In genomic region chr12:107950667-107951179, GRCm38 (mm10) we compare ENCODE assay signal across 10 mouse cellular contexts. TPM values are rescaled to one million over a fixed set of nuclear protein-coding genes. Genes with fewer than 3 reads are reported as not detected.
DNase-seq lines count a peak whose midpoint lies in the region; ATAC-seq and TF ChIP-seq lines count a peak whose summit lies in the region.
"Had no signal": no experiment of that assay in that cellular context is flagged by ENCODE, and none has a peak within 500 bp of the region (broad histone marks: within the 10 kb centered on the region; RNA-seq: fewer than 3 reads in every experiment).

No protein-coding gene starts in this region.

- TF ChIP-seq EP300 in liver, postnatal 0 days (IDR thresholded peaks at IDR 0.05; ENCODE audit: low read depth), result no peak

- peak overlapping the region; percentile 51; the same call in 1 of the 2 replicates for H3K27ac ChIP-seq in forebrain, embryonic 10.5 days
- H3K27ac ChIP-seq in forebrain, embryonic 11.5 days (ENCODE audit: low read depth, low read length), result no peak overlapping the region
- no peak overlapping the region for H3K27ac ChIP-seq in liver, postnatal 0 days (ENCODE audit: low read depth)
- H3K27ac ChIP-seq in intestine, embryonic 15.5 days, result peak overlapping the region; percentile 27; the same call in 1 of the 2 replicates
- H3K27ac ChIP-seq in stomach, embryonic 16.5 days (ENCODE audit: low read length), result no peak overlapping the region

- no peak overlapping the region; the same call in 1 of the 2 replicates for H3K4me3 ChIP-seq in forebrain, embryonic 10.5 days
- no peak overlapping the region for H3K4me3 ChIP-seq in forebrain, embryonic 11.5 days (ENCODE audit: low read depth, low read length)
- H3K4me3 ChIP-seq in liver, postnatal 0 days (ENCODE audit: low read depth, low read length), result no peak overlapping the region
- no peak overlapping the region for H3K4me3 ChIP-seq in intestine, embryonic 15.5 days (replicated peaks)
- H3K4me3 ChIP-seq in stomach, embryonic 16.5 days (replicated peaks; ENCODE audit: low read length), result no peak overlapping the region; the same call in 1 of the 2 replicates

- 71% methylated on average over 20 of the region's 20 CpGs for WGBS in forebrain, embryonic 10.5 days
- WGBS in forebrain, embryonic 11.5 days, result 60% methylated on average over 20 of the region's 20 CpGs
- WGBS in liver, postnatal 0 days (ENCODE audit: insufficient replicate concordance), result 66% methylated on average over 20 of the region's 20 CpGs
- 48% methylated on average over 20 of the region's 20 CpGs for WGBS in intestine, embryonic 15.5 days
- WGBS in stomach, embryonic 16.5 days, result 45% methylated on average over 20 of the region's 20 CpGs

- no peak overlapping the region for H3K9ac ChIP-seq in forebrain, embryonic 11.5 days (ENCODE audit: low read length)
- H3K9ac ChIP-seq in liver, postnatal 0 days (replicated peaks), result no peak overlapping the region
- H3K9ac ChIP-seq in intestine, embryonic 15.5 days, result no peak overlapping the region
- no peak overlapping the region for H3K9ac ChIP-seq in stomach, embryonic 16.5 days (ENCODE audit: low read length)

- DNase-seq in forebrain, embryonic 10.5 days (ENCODE audit: extremely low spot score, low spot score), result no peak
- DNase-seq in forebrain, embryonic 11.5 days (ENCODE audit: low spot score), result no peak
- DNase-seq in liver, postnatal 0 days, result no peak
- DNase-seq in liver, result no peak
- no peak for DNase-seq in cerebellum, adult 18-20 months
- DNase-seq in cerebellum, adult 8-10 months, result no peak
- DNase-seq: kidney, adult 11 months; layer of hippocampus, postnatal 36 days had no signal

- TF ChIP-seq CTCF in liver, postnatal 0 days (IDR thresholded peaks at IDR 0.05; ENCODE audit: low read depth), result no peak

- no peak for ATAC-seq in forebrain, embryonic 11.5 days (replicated peaks; ENCODE audit: low FRiP score)
- no peak for ATAC-seq in liver, postnatal 0 days
- no peak for ATAC-seq in intestine, embryonic 15.5 days
- no peak for ATAC-seq in stomach, embryonic 16.5 days (ENCODE audit: insufficient read depth, low FRiP score)

- no peaks in the 10 kb centered on the region for H3K27me3 ChIP-seq in forebrain, embryonic 10.5 days (ENCODE audit: poor library complexity, severe bottlenecking)
- no peaks in the 10 kb centered on the region for H3K27me3 ChIP-seq in forebrain, embryonic 11.5 days (ENCODE audit: control insufficient read depth, insufficient read depth, low read length)
- no peaks in the 10 kb centered on the region for H3K27me3 ChIP-seq in liver, postnatal 0 days (ENCODE audit: insufficient read depth, low read length)
- H3K27me3 ChIP-seq in intestine, embryonic 15.5 days (replicated peaks), result no peaks in the 10 kb centered on the region
- H3K27me3 ChIP-seq in stomach, embryonic 16.5 days (ENCODE audit: control insufficient read depth, insufficient read depth, low read length), result peaks cover 2% of the 10 kb centered on the region; the same call in 1 of the 2 replicates

- H3K9me3 ChIP-seq in forebrain, embryonic 10.5 days, result no peaks in the 10 kb centered on the region
- H3K9me3 ChIP-seq in forebrain, embryonic 11.5 days (ENCODE audit: control insufficient read depth, low read length), result no peaks in the 10 kb centered on the region
- H3K9me3 ChIP-seq in liver, postnatal 0 days (ENCODE audit: low read length), result no peaks in the 10 kb centered on the region
- H3K9me3 ChIP-seq in intestine, embryonic 15.5 days, result no peaks in the 10 kb centered on the region
- H3K9me3 ChIP-seq in stomach, embryonic 16.5 days (replicated peaks; ENCODE audit: control insufficient read depth, low read length), result no peaks in the 10 kb centered on the region

- peaks cover 17% of the 10 kb centered on the region for H3K36me3 ChIP-seq in forebrain, embryonic 10.5 days (replicated peaks)
- H3K36me3 ChIP-seq in forebrain, embryonic 11.5 days (ENCODE audit: control insufficient read depth, insufficient read depth, low read length), result no peaks in the 10 kb centered on the region
- no peaks in the 10 kb centered on the region for H3K36me3 ChIP-seq in liver, postnatal 0 days (replicated peaks; ENCODE audit: insufficient read depth, low read length)
- H3K36me3 ChIP-seq in intestine, embryonic 15.5 days, result no peaks in the 10 kb centered on the region
- H3K36me3 ChIP-seq in stomach, embryonic 16.5 days (ENCODE audit: control insufficient read depth, insufficient read depth, low read length), result no peaks in the 10 kb centered on the region

- no peak overlapping the region for H3K4me2 ChIP-seq in forebrain, embryonic 11.5 days (ENCODE audit: low read depth, low read length, severe bottlenecking)
- H3K4me2 ChIP-seq in liver, postnatal 0 days (ENCODE audit: low read depth, low read length), result peak overlapping the region; percentile 13; the same call in 1 of the 2 replicates
- peak overlapping the region; percentile 38 for H3K4me2 ChIP-seq in intestine, embryonic 15.5 days (replicated peaks)
- peak overlapping the region; percentile 21; the same call in 1 of the 2 replicates for H3K4me2 ChIP-seq in stomach, embryonic 16.5 days (ENCODE audit: low read depth, low read length)

- peaks cover 57% of the 10 kb centered on the region for H3K4me1 ChIP-seq in forebrain, embryonic 10.5 days
- 0 out of 2 replicates have a peak, but pooled peaks cover 4% of the 10 kb centered on the region for H3K4me1 ChIP-seq in forebrain, embryonic 11.5 days (replicated peaks; ENCODE audit: control insufficient read depth, insufficient read depth, low read length)
- no peaks in the 10 kb centered on the region for H3K4me1 ChIP-seq in liver, postnatal 0 days (ENCODE audit: insufficient read depth)
- H3K4me1 ChIP-seq in intestine, embryonic 15.5 days (replicated peaks), result peaks cover 37% of the 10 kb centered on the region
- peaks cover 41% of the 10 kb centered on the region for H3K4me1 ChIP-seq in stomach, embryonic 16.5 days (ENCODE audit: control insufficient read depth, insufficient read depth, low read length)

RNA-seq across cellular contexts. Expression of gene Bcl11b, which starts 52.7 kb away (rescaled TPM):
- 3.4 and 5.5 TPM in 2 replicates for polyA plus RNA-seq in forebrain, embryonic 10.5 days (2016; fragmentation: Nextera tagmentation; extraction: Ambion mirVana)
- 19.4 and 24.2 TPM in 2 replicates for polyA plus RNA-seq in forebrain, embryonic 11.5 days (2014; fragmentation: Nextera tagmentation; extraction: Ambion mirVana)
- 0.02 TPM in 1 of 2 replicates, not detected in the other for polyA plus RNA-seq in liver, postnatal 0 days (2015; fragmentation: Nextera tagmentation; extraction: Ambion mirVana)
- polyA plus RNA-seq in intestine, embryonic 15.5 days (2015; fragmentation: Nextera tagmentation; extraction: Ambion mirVana), result 6.7 and 6.9 TPM in 2 replicates
- 2.3 and 2.6 TPM in 2 replicates for polyA plus RNA-seq in stomach, embryonic 16.5 days (2015; fragmentation: Nextera tagmentation; extraction: Ambion mirVana)

Comparison
In these comparisons a context has a peak if more than half of its experiments do, and no peak if none do; other contexts are left out.
1. H3K27ac ChIP-seq: peak in forebrain, embryonic 10.5 days (single experiment) and intestine, embryonic 15.5 days (single experiment); none in forebrain, embryonic 11.5 days (single experiment), liver, postnatal 0 days (single experiment) and stomach, embryonic 16.5 days (single experiment).